Mouse (Mus musculus): Measurements from ENCODE around the gene Wdr63. TPM values are rescaled to one million over a fixed set of nuclear protein-coding genes. Genes with fewer than 3 reads are reported as not detected.

The Wdr63 gene
- polyA plus RNA-seq, 1 experiment = 2.1 TPM

DNA sequence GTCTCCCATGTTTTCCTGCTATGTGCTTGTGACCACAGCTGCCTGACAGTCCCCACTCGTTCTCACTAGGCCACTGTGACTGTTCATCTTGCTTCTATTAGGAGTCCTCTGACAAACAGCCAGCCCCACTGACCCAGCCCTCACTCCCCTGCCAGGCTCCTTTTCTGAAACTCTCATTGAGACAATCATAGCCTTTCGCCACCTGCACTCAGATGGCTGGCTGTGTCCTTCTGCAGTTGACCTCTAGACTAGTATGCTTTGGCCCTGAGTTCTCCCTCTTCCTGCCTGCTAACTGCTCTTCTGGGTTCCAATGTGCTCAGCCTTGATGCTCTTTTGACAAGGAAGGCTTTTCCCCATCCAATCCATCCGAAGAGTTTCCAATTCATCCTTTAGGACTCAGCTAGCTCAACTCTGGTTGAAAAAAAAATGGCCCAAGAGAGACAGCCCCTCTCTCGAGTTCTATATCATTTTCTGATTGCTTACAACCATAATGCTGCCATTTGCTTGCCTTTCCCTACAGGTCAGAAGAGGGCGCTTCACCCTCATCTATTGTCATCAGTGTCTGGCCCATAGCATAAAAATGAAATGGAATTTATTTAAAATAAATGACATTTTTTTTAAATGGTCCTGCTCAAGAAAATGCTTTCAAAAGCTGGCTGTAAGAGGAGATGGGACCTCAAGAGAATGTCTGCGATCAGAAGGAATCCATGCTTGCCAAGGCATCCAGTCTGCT lies 54.7 kb downstream of the Wdr63 start:
- TF ChIP-seq POLR2A (IDR thresholded peaks at IDR 0.05; ENCODE audit: borderline replicate concordance, extremely low read depth, insufficient read depth, insufficient read length, poor library complexity, severe bottlenecking) (no peak), CTCF (IDR thresholded peaks at IDR 0.05; ENCODE audit: borderline replicate concordance, extremely low read depth, insufficient read depth, insufficient read length) (peak; percentile 3; the same call in 1 of the 2 replicates)
- no peak for DNase-seq (ENCODE audit: low read depth)

- peak; percentile 94 for DNase-seq (ENCODE audit: low read depth)
- TF ChIP-seq POLR2A (IDR thresholded peaks at IDR 0.05; ENCODE audit: borderline replicate concordance, extremely low read depth, insufficient read depth, insufficient read length, poor library complexity, severe bottlenecking) (no peak), CTCF (IDR thresholded peaks at IDR 0.05; ENCODE audit: borderline replicate concordance, extremely low read depth, insufficient read depth, insufficient read length) (no peak)
Observed at GRCm38 (mm10) chr3:146051277-146052007, 56.5 kb downstream of the Wdr63 start.

DNA sequence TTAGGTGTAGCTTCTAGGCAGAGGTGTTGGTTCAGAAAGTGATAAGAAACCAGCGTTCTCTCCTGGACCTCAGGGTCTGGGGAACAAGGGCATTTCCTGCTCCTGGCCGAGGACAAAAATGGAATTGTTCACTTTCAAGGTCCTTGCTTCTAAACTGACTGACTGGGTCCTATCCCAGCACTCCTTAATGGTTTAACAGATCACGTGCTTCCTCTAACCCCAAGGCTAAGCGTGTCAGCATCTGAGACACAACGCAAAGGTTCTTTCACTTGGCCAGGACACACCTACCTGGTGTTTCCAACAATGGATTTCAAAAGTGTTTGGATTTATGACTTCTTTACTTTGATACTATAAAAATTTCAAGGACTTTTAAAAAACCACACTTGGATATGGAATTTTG lies 58.0 kb downstream of the Wdr63 start:
- TF ChIP-seq POLR2A (IDR thresholded peaks at IDR 0.05; ENCODE audit: borderline replicate concordance, extremely low read depth, insufficient read depth, insufficient read length, poor library complexity, severe bottlenecking) (no peak), CTCF (IDR thresholded peaks at IDR 0.05; ENCODE audit: borderline replicate concordance, extremely low read depth, insufficient read depth, insufficient read length) (no peak)
- no peak for DNase-seq (ENCODE audit: low read depth)

- DNase-seq (ENCODE audit: low read depth) = peak; percentile 50
- TF ChIP-seq CTCF (IDR thresholded peaks at IDR 0.05; ENCODE audit: borderline replicate concordance, extremely low read depth, insufficient read depth, insufficient read length) = no peak
- TF ChIP-seq POLR2A (IDR thresholded peaks at IDR 0.05; ENCODE audit: borderline replicate concordance, extremely low read depth, insufficient read depth, insufficient read length, poor library complexity, severe bottlenecking) = no peak
Observed at GRCm38 (mm10) chr3:146047704-146048207, 60.2 kb downstream of the Wdr63 start.

GRCm38 (mm10) chr3:146046076-146046475 lies 61.9 kb downstream of the Wdr63 start:
- TF ChIP-seq CTCF (IDR thresholded peaks at IDR 0.05; ENCODE audit: borderline replicate concordance, extremely low read depth, insufficient read depth, insufficient read length) (no peak), POLR2A (IDR thresholded peaks at IDR 0.05; ENCODE audit: borderline replicate concordance, extremely low read depth, insufficient read depth, insufficient read length, poor library complexity, severe bottlenecking) (no peak)
- no peak for DNase-seq (ENCODE audit: low read depth)

DNA sequence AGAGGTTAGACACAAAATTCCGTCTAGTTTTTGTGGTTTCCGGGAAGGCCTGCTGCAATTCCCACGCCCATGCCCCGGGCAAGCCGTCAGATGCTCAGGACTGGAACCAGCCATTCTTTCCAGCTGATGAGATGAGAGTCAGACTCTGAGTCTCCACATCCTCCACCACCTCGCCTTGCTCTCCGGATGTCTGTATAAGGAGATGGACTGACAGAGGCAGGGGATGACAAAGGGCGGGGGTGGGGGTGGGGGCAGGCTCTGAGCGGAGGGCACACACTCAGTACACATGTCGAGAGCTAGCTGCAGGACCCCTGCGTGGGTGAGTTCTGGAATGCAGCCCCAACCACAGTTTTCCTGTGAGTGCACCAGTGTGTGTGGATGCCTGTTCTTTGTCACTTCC lies 63.0 kb downstream of the Wdr63 start:
- TF ChIP-seq POLR2A (IDR thresholded peaks at IDR 0.05; ENCODE audit: borderline replicate concordance, extremely low read depth, insufficient read depth, insufficient read length, poor library complexity, severe bottlenecking) (no peak), CTCF (IDR thresholded peaks at IDR 0.05; ENCODE audit: borderline replicate concordance, extremely low read depth, insufficient read depth, insufficient read length) (no peak)
- no peak for DNase-seq (ENCODE audit: low read depth)

DNA sequence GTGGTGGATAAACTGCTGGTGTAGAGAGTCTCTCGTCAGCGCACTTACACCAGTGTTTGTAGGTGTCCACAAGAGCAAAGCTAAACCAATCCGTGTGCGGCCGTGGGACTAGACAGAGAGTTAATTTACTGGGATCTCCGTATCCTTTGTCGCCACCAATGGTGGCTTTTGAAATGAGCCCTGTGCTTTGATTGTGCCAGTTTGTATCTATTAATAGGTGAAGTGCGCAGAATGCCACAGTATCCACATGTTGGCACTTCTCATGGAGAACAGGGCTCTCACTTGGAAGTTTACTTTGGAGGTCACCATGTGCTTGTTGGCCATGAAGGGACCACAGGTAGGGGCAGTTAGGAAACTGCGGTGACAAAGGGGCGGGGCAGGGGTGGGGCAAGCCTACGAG lies 66.5 kb downstream of the Wdr63 start:
- DNase-seq (ENCODE audit: low read depth) = no peak
- TF ChIP-seq CTCF (IDR thresholded peaks at IDR 0.05; ENCODE audit: borderline replicate concordance, extremely low read depth, insufficient read depth, insufficient read length) (no peak), POLR2A (IDR thresholded peaks at IDR 0.05; ENCODE audit: borderline replicate concordance, extremely low read depth, insufficient read depth, insufficient read length, poor library complexity, severe bottlenecking) (no peak)

GRCm38 (mm10) chr3:146039132-146039903 lies 68.6 kb downstream of the Wdr63 start:
- TF ChIP-seq POLR2A (IDR thresholded peaks at IDR 0.05; ENCODE audit: borderline replicate concordance, extremely low read depth, insufficient read depth, insufficient read length, poor library complexity, severe bottlenecking) (no peak), CTCF (IDR thresholded peaks at IDR 0.05; ENCODE audit: borderline replicate concordance, extremely low read depth, insufficient read depth, insufficient read length) (no peak)
- no peak for DNase-seq (ENCODE audit: low read depth)

- no peak for DNase-seq (ENCODE audit: low read depth)
- TF ChIP-seq POLR2A (IDR thresholded peaks at IDR 0.05; ENCODE audit: borderline replicate concordance, extremely low read depth, insufficient read depth, insufficient read length, poor library complexity, severe bottlenecking) (no peak), CTCF (IDR thresholded peaks at IDR 0.05; ENCODE audit: borderline replicate concordance, extremely low read depth, insufficient read depth, insufficient read length) (no peak)
Observed at GRCm38 (mm10) chr3:146037906-146038305, 70.0 kb downstream of the Wdr63 start.

DNA sequence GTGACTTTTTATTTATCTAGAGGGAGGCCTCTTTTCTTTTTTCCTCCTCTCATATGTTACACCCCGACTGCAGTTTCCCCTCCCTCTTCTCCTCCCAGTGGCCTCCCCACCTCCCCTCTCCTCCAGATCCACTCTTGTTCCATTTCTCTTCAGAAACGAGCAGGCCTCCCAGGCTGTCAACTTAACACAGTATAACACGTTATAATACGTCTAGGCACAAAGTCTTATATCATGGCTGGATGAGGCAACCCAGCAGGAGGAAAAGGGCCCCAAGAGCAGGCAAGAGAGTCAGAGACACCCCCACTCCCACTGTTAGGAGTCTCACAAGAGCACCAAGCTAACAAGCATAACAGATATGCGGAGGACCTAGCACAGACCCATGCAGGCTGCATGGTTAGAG lies 75.0 kb downstream of the Wdr63 start:
- no peak for TF ChIP-seq POLR2A (IDR thresholded peaks at IDR 0.05; ENCODE audit: borderline replicate concordance, extremely low read depth, insufficient read depth, insufficient read length, poor library complexity, severe bottlenecking)
- TF ChIP-seq CTCF (IDR thresholded peaks at IDR 0.05; ENCODE audit: borderline replicate concordance, extremely low read depth, insufficient read depth, insufficient read length) = no peak
- no peak for DNase-seq (ENCODE audit: low read depth)

GRCm38 (mm10) chr3:146030255-146030836 lies 77.6 kb downstream of the Wdr63 start:
- DNase-seq (ENCODE audit: low read depth) = peak; percentile 62
- TF ChIP-seq POLR2A (IDR thresholded peaks at IDR 0.05; ENCODE audit: borderline replicate concordance, extremely low read depth, insufficient read depth, insufficient read length, poor library complexity, severe bottlenecking) = no peak
- TF ChIP-seq CTCF (IDR thresholded peaks at IDR 0.05; ENCODE audit: borderline replicate concordance, extremely low read depth, insufficient read depth, insufficient read length) = no peak
